Mouse (Mus musculus) myocyte (in vitro differentiated cells): Measurements from ENCODE around the gene Btnl1.

Experiments
- CEBPB ChIP-seq: IDR thresholded peaks from 2 replicates; pipeline ENCODE4 v1.6.1; 2011; ENCODE audit warnings: mild to moderate bottlenecking, moderate library complexity; ENCODE audit not compliant: poor library complexity, insufficient read depth, severe bottlenecking
- E2F4 ChIP-seq: IDR thresholded peaks from one replicate; pipeline ENCODE4 v1.6.1; 2011; ENCODE audit warnings: mild to moderate bottlenecking, control low read depth, moderate library complexity; ENCODE audit not compliant: insufficient read depth
- MAX ChIP-seq: IDR thresholded peaks from one replicate; pipeline ENCODE4 v1.6.1; 2011; ENCODE audit warnings: low read depth, mild to moderate bottlenecking, control low read depth
- MYOD1 ChIP-seq, 3 experiments: IDR thresholded peaks; one replicate each; pipeline ENCODE4 v1.6.1; 2011; ENCODE audit warnings: control low read depth in 2 of 3, low read depth in 2 of 3, mild to moderate bottlenecking in 2 of 3, moderate library complexity in 1 of 3; ENCODE audit not compliant: insufficient read length in 2 of 3, control insufficient read depth in 1 of 3
- MYOG ChIP-seq, 3 experiments: IDR thresholded peaks; one replicate each; pipeline ENCODE4 v1.6.1; 2011; ENCODE audit warnings: control low read depth in 2 of 3, low read depth in 2 of 3, mild to moderate bottlenecking in 2 of 3; ENCODE audit not compliant: insufficient read length in 2 of 3, control insufficient read depth in 1 of 3, insufficient read depth in 1 of 3
- POLR2A ChIP-seq: IDR thresholded peaks from one replicate; pipeline ENCODE4 v1.6.1; 2011; ENCODE audit warnings: low read depth, mild to moderate bottlenecking, control low read depth, moderate library complexity; ENCODE audit not compliant: insufficient read length
- POLR2AphosphoS2 ChIP-seq: IDR thresholded peaks from one replicate; pipeline ENCODE4 v1.6.1; 2011; ENCODE audit warnings: low read depth, control low read depth; ENCODE audit not compliant: insufficient read length
- SRF ChIP-seq: IDR thresholded peaks from one replicate; pipeline ENCODE4 v1.6.1; 2011; ENCODE audit warnings: low read depth; ENCODE audit not compliant: control insufficient read depth, insufficient read length
- TCF12 ChIP-seq: IDR thresholded peaks from one replicate; pipeline ENCODE4 v1.6.1; 2011; ENCODE audit warnings: mild to moderate bottlenecking, control low read depth; ENCODE audit not compliant: poor library complexity, insufficient read depth, severe bottlenecking
- USF1 ChIP-seq: IDR thresholded peaks from one replicate; pipeline ENCODE4 v1.6.1; 2011; ENCODE audit warnings: low read depth, mild to moderate bottlenecking, control low read depth, moderate library complexity

DNA sequence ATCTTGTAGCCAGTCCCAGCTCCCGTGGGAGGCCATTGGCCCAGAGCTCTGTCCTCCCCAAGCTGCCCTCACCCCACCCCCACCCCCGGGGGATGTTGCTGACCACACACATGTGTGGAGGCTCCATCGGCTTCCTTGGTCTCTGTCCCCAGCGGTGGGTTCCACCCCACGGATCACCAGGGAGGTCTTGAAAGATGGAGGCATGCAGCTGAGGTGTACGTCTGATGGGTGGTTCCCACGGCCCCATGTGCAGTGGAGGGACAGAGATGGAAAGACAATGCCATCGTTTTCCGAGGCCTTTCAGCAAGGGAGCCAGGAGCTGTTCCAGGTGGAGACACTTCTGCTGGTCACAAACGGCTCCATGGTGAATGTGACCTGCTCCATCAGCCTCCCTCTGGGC, 11.9 kb upstream of the Btnl1 start:
- TF ChIP-seq CEBPB (no peak), MAX (no peak), POLR2A (no peak), USF1 (no peak), TCF12 (no peak), POLR2AphosphoS2 (no peak), MYOG (IDR thresholded peaks at IDR 0.05; ENCODE audit: control insufficient read depth in 1 of 3, insufficient read depth in 1 of 3, insufficient read length in 2 of 3, low read depth in 2 of 3) (no peak), E2F4 (no peak), SRF (no peak), MYOD1 (IDR thresholded peaks at IDR 0.05; ENCODE audit: control insufficient read depth in 1 of 3, insufficient read length in 2 of 3, low read depth in 2 of 3) (no peak)
